Mouse (Mus musculus) CH12.LX (cell line): Measurements from ENCODE around the gene Car4. TPM values are rescaled to one million over a fixed set of nuclear protein-coding genes. Genes with fewer than 3 reads are reported as not detected.

Experiments
- DNase-seq: peaks from one replicate; pipeline ENCODE4 v3.0.0-alpha.2; 2013; ENCODE audit errors: extremely low read depth
- H3K27ac ChIP-seq: 2 replicates; pipeline ENCODE4 v1.5.1; 2012; ENCODE audit warnings: low read depth, mild to moderate bottlenecking, control low read depth, moderate library complexity; ENCODE audit not compliant: insufficient read depth
- H3K27me3 ChIP-seq: replicated peaks from 2 replicates; pipeline ENCODE3; 2012; ENCODE audit warnings: inconsistent platforms
- H3K36me3 ChIP-seq, 2 experiments: replicated peaks in 1 of 2; 2 replicates each; pipeline versions ENCODE3 to v1.6.1; 2012; ENCODE audit warnings: inconsistent platforms in 1 of 2, low read length in 1 of 2, mild to moderate bottlenecking in 1 of 2, mixed read lengths in 1 of 2, moderate library complexity in 1 of 2; ENCODE audit not compliant: control insufficient read depth in 1 of 2, insufficient read depth in 1 of 2
- H3K4me1 ChIP-seq, 2 experiments: 2 replicates each; pipeline ENCODE4 v1.6.1; 2012; ENCODE audit warnings: inconsistent platforms in 1 of 2, moderate library complexity in 1 of 2; ENCODE audit not compliant: insufficient read depth in 2 of 2, control insufficient read depth in 1 of 2
- H3K4me2 ChIP-seq: 2 replicates; pipeline ENCODE4 v1.6.1; 2012; ENCODE audit warnings: low read depth, mild to moderate bottlenecking, control low read depth; ENCODE audit not compliant: poor library complexity, insufficient read depth, severe bottlenecking
- H3K4me3 ChIP-seq, 3 experiments: fragments of 150-350 bp in 1 of 3; sonication (generic) in 1 of 3; replicated peaks in 1 of 3; 2 replicates each; pipeline versions ENCODE3 to v1.5.1; 2011 to 2012; ENCODE audit warnings: low read depth in 2 of 3, low read length in 2 of 3, mild to moderate bottlenecking in 2 of 3, moderate library complexity in 2 of 3, control low read depth in 1 of 3, improper control_type of control experiment in 1 of 3, inconsistent platforms in 1 of 3, mixed read lengths in 1 of 3; ENCODE audit not compliant: poor library complexity in 1 of 3
- H3K79me2 ChIP-seq: replicated peaks from 2 replicates; pipeline ENCODE4 v1.6.1; 2012; ENCODE audit warnings: mild to moderate bottlenecking, moderate library complexity; ENCODE audit not compliant: control insufficient read depth, poor library complexity, insufficient read depth, severe bottlenecking; ENCODE audit errors: extremely low read depth
- H3K9ac ChIP-seq: 2 replicates; pipeline ENCODE4 v1.6.1; 2012; ENCODE audit warnings: low read depth, mild to moderate bottlenecking, control low read depth, moderate library complexity; ENCODE audit not compliant: insufficient read depth
- H3K9me3 ChIP-seq: replicated peaks from 2 replicates; pipeline ENCODE3; 2012; ENCODE audit warnings: low read length, inconsistent platforms, mixed read lengths
- BHLHE40 ChIP-seq: IDR thresholded peaks from 2 replicates; pipeline ENCODE4 v1.6.1; 2011; ENCODE audit warnings: mild to moderate bottlenecking, low read depth, low read length, improper control_type of control experiment
- CHD2 ChIP-seq: IDR thresholded peaks from 2 replicates; pipeline ENCODE4 v1.6.1; 2011; ENCODE audit warnings: low read length, improper control_type of control experiment
- CTCF ChIP-seq, 2 experiments: IDR thresholded peaks in 1 of 2; conservative IDR thresholded peaks in 1 of 2; 2 replicates each; pipeline ENCODE4 v1.5.1; 2011 to 2012; ENCODE audit warnings: low read depth in 2 of 2, low read length in 2 of 2, improper control_type of control experiment in 1 of 2, inconsistent platforms in 1 of 2, mild to moderate bottlenecking in 1 of 2, moderate library complexity in 1 of 2
- E2F4 ChIP-seq: IDR thresholded peaks from 2 replicates; pipeline ENCODE4 v1.6.1; 2011; ENCODE audit warnings: low read depth, low read length, improper control_type of control experiment; ENCODE audit not compliant: insufficient replicate concordance
- ELF1 ChIP-seq: IDR thresholded peaks from 2 replicates; pipeline ENCODE4 v1.6.1; 2014; ENCODE audit warnings: low read depth, mild to moderate bottlenecking, inconsistent platforms, low read length, improper control_type of control experiment
- EP300 ChIP-seq: IDR thresholded peaks from 2 replicates; pipeline ENCODE4 v1.6.1; 2011; ENCODE audit warnings: low read length, improper control_type of control experiment
- ETS1 ChIP-seq: conservative IDR thresholded peaks from 2 replicates; pipeline ENCODE4 v1.6.1; 2012; ENCODE audit warnings: low read depth, mild to moderate bottlenecking, inconsistent platforms, low read length, improper control_type of control experiment, moderate library complexity
- GABPA ChIP-seq: IDR thresholded peaks from 2 replicates; pipeline ENCODE4 v1.6.1; 2012; ENCODE audit warnings: low read depth, low read length, improper control_type of control experiment, inconsistent platforms; ENCODE audit not compliant: insufficient replicate concordance
- HCFC1 ChIP-seq: IDR thresholded peaks from 2 replicates; pipeline ENCODE4 v1.6.1; 2012; ENCODE audit warnings: low read depth, mild to moderate bottlenecking, inconsistent platforms, low read length, improper control_type of control experiment
- IRF4 ChIP-seq: IDR thresholded peaks from 2 replicates; pipeline ENCODE4 v1.6.1; 2014; ENCODE audit warnings: low read depth, mild to moderate bottlenecking, inconsistent platforms, low read length, improper control_type of control experiment
- JUND ChIP-seq: conservative IDR thresholded peaks from 2 replicates; pipeline ENCODE4 v1.6.1; 2011; ENCODE audit warnings: low read depth, low read length, improper control_type of control experiment
- MAX ChIP-seq: IDR thresholded peaks from 2 replicates; pipeline ENCODE4 v1.6.1; 2011; ENCODE audit warnings: low read length, improper control_type of control experiment
- MEF2A ChIP-seq: IDR thresholded peaks from 2 replicates; pipeline ENCODE4 v1.6.1; 2014; ENCODE audit warnings: low read depth, mild to moderate bottlenecking, inconsistent platforms, low read length, improper control_type of control experiment, borderline replicate concordance
- MXI1 ChIP-seq: IDR thresholded peaks from 2 replicates; pipeline ENCODE4 v1.6.1; 2011; ENCODE audit warnings: mild to moderate bottlenecking, low read depth, low read length, improper control_type of control experiment
- MYC ChIP-seq: IDR thresholded peaks from 2 replicates; pipeline ENCODE4 v1.6.1; 2011; ENCODE audit warnings: low read depth, mild to moderate bottlenecking, improper control_type of control experiment, low read length
- NELFE ChIP-seq: IDR thresholded peaks from 2 replicates; pipeline ENCODE4 v1.6.1; 2011; ENCODE audit warnings: low read depth, low read length, improper control_type of control experiment
- NRF1 ChIP-seq: IDR thresholded peaks from 2 replicates; pipeline ENCODE4 v1.6.1; 2014; ENCODE audit warnings: low read depth, mild to moderate bottlenecking, inconsistent platforms, low read length, improper control_type of control experiment, moderate library complexity
- PAX5 ChIP-seq: IDR thresholded peaks from 2 replicates; pipeline ENCODE4 v1.6.1; 2012; ENCODE audit warnings: low read length, inconsistent platforms, mixed read lengths
- POLR2AphosphoS2 ChIP-seq: IDR thresholded peaks from 2 replicates; pipeline ENCODE4 v1.6.1; 2011; ENCODE audit warnings: low read depth, low read length, improper control_type of control experiment
- RAD21 ChIP-seq: IDR thresholded peaks from 2 replicates; pipeline ENCODE4 v1.6.1; 2011; ENCODE audit warnings: low read depth, mild to moderate bottlenecking, low read length, improper control_type of control experiment, moderate library complexity
- SMC3 ChIP-seq: IDR thresholded peaks from 2 replicates; pipeline ENCODE4 v1.6.1; 2011; ENCODE audit warnings: low read depth, low read length, improper control_type of control experiment
- TBP ChIP-seq: conservative IDR thresholded peaks from 2 replicates; pipeline ENCODE4 v1.6.1; 2011; ENCODE audit warnings: low read depth, low read length, improper control_type of control experiment
- TCF12 ChIP-seq: IDR thresholded peaks from 2 replicates; pipeline ENCODE4 v1.6.1; 2014; ENCODE audit warnings: low read depth, mild to moderate bottlenecking, inconsistent platforms, low read length, improper control_type of control experiment
- UBTF ChIP-seq: IDR thresholded peaks from 2 replicates; pipeline ENCODE4 v1.6.1; 2012; ENCODE audit warnings: low read depth, mild to moderate bottlenecking, inconsistent platforms, low read length, improper control_type of control experiment, moderate library complexity
- USF1 ChIP-seq: IDR thresholded peaks from 2 replicates; pipeline ENCODE4 v1.6.1; 2014; ENCODE audit warnings: low read depth, mild to moderate bottlenecking, inconsistent platforms, low read length, improper control_type of control experiment
- USF2 ChIP-seq: conservative IDR thresholded peaks from 2 replicates; pipeline ENCODE4 v1.6.1; 2011; ENCODE audit warnings: low read depth, low read length, improper control_type of control experiment
- ZC3H11A ChIP-seq: IDR thresholded peaks from 2 replicates; pipeline ENCODE4 v1.6.1; 2012; ENCODE audit warnings: low read depth, mild to moderate bottlenecking, inconsistent platforms, low read length, improper control_type of control experiment
- ZKSCAN1 ChIP-seq: IDR thresholded peaks from 2 replicates; pipeline ENCODE4 v1.6.1; 2012; ENCODE audit warnings: low read depth, inconsistent platforms, low read length, improper control_type of control experiment, borderline replicate concordance
- ZNF384 ChIP-seq: IDR thresholded peaks from 2 replicates; pipeline ENCODE4 v1.6.1; 2012; ENCODE audit warnings: low read depth, low read length, improper control_type of control experiment, inconsistent platforms
- dilution Hi-C: fragments of 300-500 bp; cut with MboI; formaldehyde crosslinking; loops from 2 replicates; pipeline ENCODE4 v1.14.3; 2020; ENCODE audit warnings: low sequenced_read_pairs; ENCODE audit not compliant: extremely low pct_unique_long_range_greater_than_20kb, extremely low pct_ligation_motif_present
- in situ Hi-C: fragments of 300-500 bp; cut with MboI; formaldehyde crosslinking; loops from 3 replicates; pipeline ENCODE4 v1.14.3; 2019; ENCODE audit warnings: low sequenced_read_pairs, low pct_ligation_motif_present, low pct_unique_long_range_greater_than_20kb, mixed read lengths
- polyA plus RNA-seq: library from polyadenylated mRNA; unstranded; fragments of >175 nt; gene quantifications from 2 replicates; pipeline ENCODE4 v1.2.1, GENCODE M21; 2012; ENCODE audit warnings: low read depth; ENCODE audit not compliant: insufficient read length
- total RNA-seq, 2 experiments: library from RNA; depleted of rRNA; stranded (reverse); fragments of 300-350 nt in 1 of 2; fragments of >200 nt in 1 of 2; gene quantifications; 2 replicates each; pipeline ENCODE4 v1.2.3; 2012 to 2014

Car4 gene
- total and polyA plus RNA-seq, 3 experiments = not detected

GRCm38 (mm10) chr11:84959701-84960181, 2.2 kb downstream of the Car4 start:
- TF ChIP-seq ELF1 (no peak), PAX5 (no peak), MEF2A (no peak), RAD21 (no peak), SMC3 (no peak), CHD2 (no peak), MYC (no peak), ZKSCAN1 (no peak), EP300 (no peak), HCFC1 (no peak), ETS1 (no peak), USF2 (no peak), NELFE (no peak), E2F4 (no peak), TCF12 (no peak), UBTF (no peak), NRF1 (no peak), MXI1 (no peak), GABPA (no peak)
- TF ChIP-seq, all 38 proteins: peak for 0
- H3K9ac ChIP-seq = no peak overlapping the region

DNA sequence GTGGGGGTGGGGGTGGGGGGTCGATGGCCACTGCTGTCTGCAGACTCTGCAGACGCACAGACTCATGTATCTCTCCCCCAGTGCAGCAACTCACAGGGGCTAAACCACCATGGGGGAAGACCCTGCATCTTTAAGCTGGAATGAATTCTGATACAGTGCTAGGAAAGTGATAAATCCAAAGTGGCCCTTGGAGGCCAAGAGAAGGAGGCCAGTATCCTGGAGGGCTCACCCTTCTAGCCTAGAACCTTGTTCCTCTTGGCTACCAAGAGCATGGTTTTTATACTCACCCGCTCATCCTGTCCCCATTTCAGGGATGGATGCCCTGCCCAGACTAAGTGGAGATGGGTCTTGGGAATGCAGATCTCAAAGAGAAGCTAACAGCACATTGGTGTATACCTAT, 2.7 kb downstream of the Car4 start:
- Histone ChIP-seq H3K9me3 (no peaks in the 10 kb centered on the region), H3K27ac (no peak overlapping the region), H3K79me2 (no peaks in the 10 kb centered on the region), H3K9ac (no peak overlapping the region), H3K4me1 (0 out of 4 replicates have a peak, but pooled peaks cover 0 to 3% of the 10 kb centered on the region in 2 experiments), H3K36me3 (no peaks in the 10 kb centered on the region), H3K27me3 (peaks cover 93% of the 10 kb centered on the region)
- TF ChIP-seq TCF12 = no peak
- TF ChIP-seq MXI1 = no peak
- no peak for TF ChIP-seq JUND
- TF ChIP-seq POLR2AphosphoS2 = no peak
- TF ChIP-seq MAX = no peak
- TF ChIP-seq ETS1 = no peak
- no peak for TF ChIP-seq HCFC1
- TF ChIP-seq PAX5 = no peak
- TF ChIP-seq ZC3H11A = no peak
- no peak for TF ChIP-seq CTCF (conservative IDR thresholded peaks at IDR 0.05 in 1 of 2, IDR thresholded peaks at IDR 0.05 in 1 of 2; ENCODE audit: low read depth in 2 of 2, low read length in 2 of 2)
- no peak for TF ChIP-seq TBP
- TF ChIP-seq USF1 = no peak
- TF ChIP-seq USF2 = no peak
- TF ChIP-seq BHLHE40 = no peak
- no peak for TF ChIP-seq ZNF384
- TF ChIP-seq IRF4 = no peak
- TF ChIP-seq, all 38 proteins: peak for 0
- H3K4me2 ChIP-seq = no peak overlapping the region
- no peak for DNase-seq
- dilution Hi-C loops = no loop called here
- no peak overlapping the region for H3K4me3 ChIP-seq
- in situ Hi-C loops = no loop called here

More at GRCm38 (mm10) chr11:84959701-84960181, 2.2 kb downstream of the Car4 start:
- H3K4me1 ChIP-seq = 0 out of 4 replicates have a peak, but pooled peaks cover 0 to 3% of the 10 kb centered on the region in 2 experiments
- dilution Hi-C loops = no loop called here
- H3K9me3 ChIP-seq = no peaks in the 10 kb centered on the region
- DNase-seq = no peak
- in situ Hi-C loops = no loop called here
- no peaks in the 10 kb centered on the region for H3K36me3 ChIP-seq
- H3K27ac ChIP-seq = no peak overlapping the region
- H3K79me2 ChIP-seq = no peaks in the 10 kb centered on the region
- no peak overlapping the region for H3K4me3 ChIP-seq
- no peak overlapping the region for H3K4me2 ChIP-seq
- H3K27me3 ChIP-seq = peaks cover 93% of the 10 kb centered on the region
